Mouse (Mus musculus) heart, postnatal 25 days (tissue): ENCODE data around the gene Unc93b1. TPM values are rescaled to one million over a fixed set of nuclear protein-coding genes. Genes with fewer than 3 reads are reported as not detected.
"Not testable (repeated sequence)": the region's sequence is repeated elsewhere in the genome, so short reads cannot be mapped to it uniquely, and the experiment has no call there.

Source experiments
- DNase-seq: peaks from one replicate; pipeline ENCODE4 v3.0.0; 2022; ENCODE audit warnings: low spot score
- intact Hi-C: fragments of 180-260 bp; cut with DNase I; formaldehyde crosslinking; loops from one replicate; pipeline ENCODE4 v1.15.1; 2025
- total RNA-seq, 2 experiments: library from RNA; stranded (reverse); gene quantifications; 2 replicates each; pipeline ENCODE4 v1.2.3; 2021

The Unc93b1 gene
- total RNA-seq, 2 experiments from 2014 or later = 19.0 to 20.3 TPM

GRCm38 (mm10) chr19:3972229-3972628 lies 37.2 kb downstream of the Unc93b1 start, which contains the start of gene Aldh3b2:
Gene Aldh3b2 (plus strand): TSS chr19:3972328.
- intact Hi-C loops = no loop called here

DNA sequence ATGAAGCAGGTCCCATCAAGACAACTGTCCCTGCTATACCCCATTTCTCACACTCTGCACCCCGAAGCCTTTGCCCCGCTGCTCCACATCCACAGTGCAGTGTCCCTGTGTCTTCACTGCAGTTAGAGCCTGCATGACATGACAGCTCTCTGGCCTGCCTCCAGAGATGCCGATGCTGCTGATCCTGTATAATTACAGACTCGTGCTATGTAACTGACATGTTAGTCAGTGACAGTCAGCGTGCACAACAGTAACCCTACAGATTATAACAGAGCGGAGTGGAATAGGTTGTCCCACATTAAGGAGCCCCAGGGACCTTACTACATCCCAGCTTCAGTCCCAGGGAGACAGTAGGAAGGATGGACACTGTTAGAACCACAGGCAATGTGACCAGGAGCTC lies 39.6 kb downstream of the Unc93b1 start:
- intact Hi-C loops, DNase-seq: not testable (repeated sequence)

More at GRCm38 (mm10) chr19:3972229-3972628, 37.2 kb downstream of the Unc93b1 start, which contains the start of gene Aldh3b2:
- no peak for DNase-seq

DNA sequence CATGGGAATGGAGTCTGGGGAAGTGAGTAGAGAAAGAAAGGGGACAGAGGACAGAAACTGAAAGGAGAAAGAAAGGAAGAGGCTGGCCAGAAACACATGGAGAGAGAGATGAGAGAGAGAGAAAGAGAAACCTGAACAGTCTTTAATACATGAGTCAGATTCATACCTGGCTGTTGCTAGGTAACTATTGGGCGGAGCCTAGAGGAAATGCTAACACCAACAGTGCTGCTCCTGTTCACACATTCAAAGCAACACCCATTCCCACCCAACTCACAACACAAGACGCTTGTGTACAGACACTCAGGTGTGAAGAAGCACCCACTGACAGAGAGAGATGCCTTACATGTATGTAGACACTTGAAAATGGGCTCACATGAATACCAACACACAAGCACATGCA lies 40.9 kb downstream of the Unc93b1 start:
- intact Hi-C loops = no loop called here
- DNase-seq = no peak

DNA sequence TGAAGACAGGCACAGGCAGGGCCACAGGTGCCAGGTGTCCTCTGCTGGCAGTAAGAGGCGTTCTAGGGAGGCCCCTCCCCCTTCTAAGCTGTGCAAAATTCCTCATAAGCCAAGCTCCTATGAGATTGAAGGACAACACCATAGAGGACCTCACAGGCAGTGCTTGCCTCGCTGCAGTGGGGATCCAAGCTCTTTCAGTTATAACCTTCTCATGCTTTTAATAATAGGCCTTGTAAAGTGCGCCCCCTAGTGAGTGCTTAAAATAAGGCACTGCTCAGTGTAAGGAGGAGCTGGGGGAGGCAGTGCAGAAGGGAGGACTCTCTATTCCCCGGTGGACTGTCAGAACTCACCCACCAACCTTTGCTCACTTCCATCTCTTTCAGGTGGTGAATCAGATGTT lies 45.3 kb downstream of the Unc93b1 start:
- intact Hi-C loops = loop anchor here (2.0 to 10.0 kb wide), 5 partner anchors 34 to 256 kb away; partner anchors contain the start of genes Chka and Kmt5b
- no peak for DNase-seq

DNA sequence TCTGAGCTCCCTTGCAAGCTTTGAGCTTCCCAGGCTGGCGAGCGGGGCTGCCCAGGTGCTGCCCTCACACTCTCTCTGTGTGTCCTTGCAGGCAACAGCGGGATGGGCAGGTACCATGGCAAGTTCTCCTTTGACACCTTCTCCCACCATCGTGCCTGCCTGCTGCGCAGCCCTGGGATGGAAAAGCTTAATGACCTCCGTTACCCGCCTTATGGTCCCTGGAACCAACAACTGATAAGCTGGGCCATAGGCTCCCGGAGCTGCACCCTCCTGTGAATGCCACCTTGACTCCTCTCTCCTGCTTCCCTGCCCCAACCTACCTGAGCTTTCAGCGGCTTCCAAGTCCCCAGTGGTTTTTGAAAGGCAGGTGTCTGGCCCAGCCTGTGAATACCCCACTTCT lies 45.9 kb downstream of the Unc93b1 start:
- intact Hi-C loops = loop anchor here (2.0 to 10.0 kb wide), 5 partner anchors 34 to 256 kb away; partner anchors contain the start of genes Chka and Kmt5b

GRCm38 (mm10) chr19:3983527-3984200 lies 48.7 kb downstream of the Unc93b1 start:
- intact Hi-C loops = loop anchor here (5.0 to 10.0 kb wide), 4 partner anchors 91 to 259 kb away; partner anchors contain the start of genes Chka and Kmt5b

More for the DNA sequence above, 45.9 kb downstream of the Unc93b1 start:
- no peak for DNase-seq

GRCm38 (mm10) chr19:3985261-3985681 lies 50.3 kb downstream of the Unc93b1 start:
- intact Hi-C loops = loop anchor here (10.0 kb wide), 1 partner anchor 260 kb away; no protein-coding TSS in a partner anchor
- DNase-seq = no peak

More at GRCm38 (mm10) chr19:3983527-3984200, 48.7 kb downstream of the Unc93b1 start:
- DNase-seq = no peak

GRCm38 (mm10) chr19:3986334-3986733 lies 51.3 kb downstream of the Unc93b1 start, which contains the start of gene Acy3:
Gene Acy3 (plus strand): TSS chr19:3986570.
- intact Hi-C loops = loop anchor here (10.0 kb wide), 1 partner anchor 262 kb away; no protein-coding TSS in a partner anchor

GRCm38 (mm10) chr19:3988066-3988465 lies 53.1 kb downstream of the Unc93b1 start:
- no peak for DNase-seq
- intact Hi-C loops = loop anchor here (10.0 kb wide), 1 partner anchor 263 kb away; no protein-coding TSS in a partner anchor

More at GRCm38 (mm10) chr19:3986334-3986733, 51.3 kb downstream of the Unc93b1 start, which contains the start of gene Acy3:
- DNase-seq = peak; percentile 83

- intact Hi-C loops = loop anchor here (10.0 kb wide), 1 partner anchor 264 kb away; no protein-coding TSS in a partner anchor
- no peak for DNase-seq
These were observed 53.8 kb downstream of the Unc93b1 start for GRCm38 (mm10) chr19:3988750-3989149.

- intact Hi-C loops = no loop called here
These were observed 55.8 kb downstream of the Unc93b1 start for GRCm38 (mm10) chr19:3990804-3991203.

DNA sequence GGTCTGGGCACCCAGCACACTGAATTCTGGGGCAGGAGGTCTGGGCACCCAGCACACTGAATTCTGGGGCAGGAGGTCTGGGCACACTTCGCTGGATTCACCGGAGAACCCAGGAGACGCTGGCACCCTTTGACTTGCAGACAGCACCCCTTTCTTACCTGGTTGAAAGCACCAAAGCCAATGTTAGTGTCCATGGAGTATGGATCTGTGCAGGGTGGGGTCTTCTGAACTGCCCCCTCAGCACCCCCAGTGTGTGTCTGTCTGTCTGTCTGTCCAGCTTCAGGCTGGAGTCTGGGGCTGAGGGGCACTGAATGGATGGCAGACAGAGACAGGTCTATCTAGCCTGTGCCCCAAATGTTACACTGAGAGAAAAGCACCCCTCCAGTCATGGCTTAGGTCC lies 56.6 kb downstream of the Unc93b1 start:
- intact Hi-C loops = no loop called here
- DNase-seq = no peak

More at GRCm38 (mm10) chr19:3990804-3991203, 55.8 kb downstream of the Unc93b1 start:
- no peak for DNase-seq

DNA sequence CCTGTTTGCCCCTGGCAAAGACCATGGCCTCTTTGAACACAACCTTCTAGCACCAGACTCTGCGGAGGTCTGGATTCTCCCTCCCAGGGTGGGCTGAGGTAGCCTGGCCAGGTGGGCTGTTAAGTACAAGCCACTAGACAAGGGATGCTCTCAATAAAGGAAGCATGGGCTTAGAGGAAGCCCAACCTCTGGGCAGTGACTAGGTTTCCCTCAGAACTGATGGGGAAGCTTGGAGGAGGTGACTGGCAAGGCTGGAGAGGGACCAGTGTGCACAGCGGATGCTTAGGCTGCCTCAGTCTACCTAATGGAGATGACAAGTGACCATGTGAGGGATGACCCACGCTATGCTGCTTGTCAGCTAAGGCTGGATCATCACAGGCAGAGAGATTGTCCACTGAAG lies 57.0 kb downstream of the Unc93b1 start:
- no peak for DNase-seq
- intact Hi-C loops = no loop called here

DNA sequence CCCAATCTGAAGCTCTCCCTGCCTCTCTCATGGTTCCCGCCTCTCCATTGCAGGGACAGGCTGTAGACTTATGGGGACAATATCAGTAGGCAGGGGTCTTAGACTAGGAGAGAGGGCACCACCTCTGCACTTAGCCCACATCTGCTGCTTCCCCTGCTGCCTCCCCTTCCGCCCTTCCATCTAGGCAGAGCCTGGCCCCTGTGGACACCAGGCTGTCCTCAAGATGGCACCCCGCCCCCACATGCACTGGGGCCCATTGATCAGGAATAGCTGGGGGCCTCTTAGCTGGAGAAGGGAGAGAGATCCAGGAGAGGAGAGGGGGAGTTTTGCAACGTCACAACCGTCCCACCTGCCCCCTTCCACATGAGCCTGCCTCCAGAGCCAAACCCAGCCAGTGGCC lies 57.4 kb downstream of the Unc93b1 start, which contains the start of gene Tbx10:
Gene Tbx10 (plus strand): TSS at position 337 of the 400 bp plus-strand sequence.
- no peak for DNase-seq
- intact Hi-C loops = no loop called here

GRCm38 (mm10) chr19:3994932-3995331 lies 59.9 kb downstream of the Unc93b1 start:
- no peak for DNase-seq
- intact Hi-C loops = no loop called here

DNA sequence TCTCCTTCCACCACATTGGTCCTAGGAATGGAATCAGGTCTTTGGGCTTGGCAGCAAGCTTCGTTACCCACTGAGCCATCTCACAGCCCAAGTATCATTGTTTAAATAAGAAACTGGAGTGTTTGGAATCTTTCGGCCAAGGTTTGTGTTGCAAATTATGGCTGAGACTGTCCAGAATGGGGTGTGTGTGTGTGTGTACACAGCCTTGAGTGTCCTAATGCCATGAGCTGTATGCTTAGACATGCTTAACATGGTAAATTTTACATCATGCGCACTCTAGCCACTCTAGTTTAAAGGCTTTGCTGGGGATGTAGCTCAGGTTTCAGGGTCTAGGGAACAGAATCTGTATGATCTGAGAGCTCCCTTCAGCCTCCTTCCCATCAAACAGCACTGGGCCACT lies 60.5 kb downstream of the Unc93b1 start:
- no peak for DNase-seq
- intact Hi-C loops = no loop called here

DNA sequence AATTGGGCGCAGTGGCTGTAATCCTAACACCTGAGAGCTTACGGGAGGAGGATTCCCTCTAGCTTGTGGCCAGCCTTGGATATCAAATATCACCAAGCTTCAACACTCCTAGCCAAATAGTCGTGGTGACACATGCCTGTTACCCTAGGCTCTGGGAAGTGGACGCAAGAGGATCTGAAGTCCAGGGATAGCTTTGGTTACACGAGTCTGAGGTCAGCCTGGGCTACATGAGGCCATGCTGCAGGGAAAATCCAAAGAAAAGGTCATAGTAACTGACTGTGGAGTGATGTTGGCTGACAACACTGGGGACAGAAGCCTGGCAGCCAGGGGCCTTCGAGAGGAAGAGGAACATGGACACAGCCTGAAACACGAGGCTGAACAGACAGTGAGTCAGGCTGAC lies 61.1 kb downstream of the Unc93b1 start:
- intact Hi-C loops = no loop called here
- DNase-seq = no peak

DNA sequence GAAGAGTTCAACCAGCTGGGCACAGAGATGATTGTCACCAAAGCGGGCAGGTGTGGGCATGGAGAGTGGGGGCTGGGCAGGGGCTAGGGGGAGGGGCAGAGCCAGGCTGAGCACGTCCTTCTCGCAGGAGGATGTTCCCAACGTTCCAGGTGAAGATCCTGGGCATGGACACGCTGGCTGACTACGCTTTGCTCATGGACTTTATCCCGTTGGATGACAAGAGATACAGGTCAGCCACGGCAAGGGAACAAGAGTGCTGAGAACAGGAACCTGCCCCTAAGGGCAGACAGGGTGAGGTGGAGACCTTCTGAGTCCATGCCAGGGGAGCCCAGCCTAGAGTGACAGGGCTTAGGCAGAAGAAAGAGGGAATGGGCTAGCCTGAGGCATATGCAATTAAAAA lies 61.8 kb downstream of the Unc93b1 start:
- intact Hi-C loops = no loop called here
- DNase-seq = no peak

GRCm38 (mm10) chr19:3997231-3997630 lies 62.2 kb downstream of the Unc93b1 start:
- intact Hi-C loops = no loop called here
- no peak for DNase-seq

GRCm38 (mm10) chr19:3998335-3998734 lies 63.3 kb downstream of the Unc93b1 start:
- intact Hi-C loops = no loop called here
- DNase-seq = no peak
